Mouse (Mus musculus): Measurements from ENCODE around the gene Ccdc69.

The Ccdc69 gene

DNA sequence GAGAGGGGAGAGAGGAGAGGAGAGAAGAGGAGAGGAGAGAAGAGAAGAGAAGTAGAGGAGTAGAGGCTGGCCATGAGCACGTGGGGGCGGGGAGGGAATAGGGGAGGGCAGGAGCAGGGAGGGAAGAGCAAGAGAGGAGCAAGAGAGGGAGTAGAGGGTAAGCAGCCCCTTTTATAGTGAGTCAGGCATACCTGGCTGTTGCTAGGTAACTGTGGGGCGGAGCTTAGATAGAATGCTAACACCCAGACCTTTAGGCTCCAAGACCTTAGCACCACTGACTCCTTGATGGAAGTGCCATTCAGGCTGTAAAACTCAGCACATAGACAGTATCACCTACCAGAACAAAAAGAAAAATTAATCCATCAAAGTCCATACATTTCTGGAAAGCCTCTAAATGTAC, 41.3 kb downstream of the Ccdc69 start:
- no peak for DNase-seq (ENCODE audit: low spot score)

DNA sequence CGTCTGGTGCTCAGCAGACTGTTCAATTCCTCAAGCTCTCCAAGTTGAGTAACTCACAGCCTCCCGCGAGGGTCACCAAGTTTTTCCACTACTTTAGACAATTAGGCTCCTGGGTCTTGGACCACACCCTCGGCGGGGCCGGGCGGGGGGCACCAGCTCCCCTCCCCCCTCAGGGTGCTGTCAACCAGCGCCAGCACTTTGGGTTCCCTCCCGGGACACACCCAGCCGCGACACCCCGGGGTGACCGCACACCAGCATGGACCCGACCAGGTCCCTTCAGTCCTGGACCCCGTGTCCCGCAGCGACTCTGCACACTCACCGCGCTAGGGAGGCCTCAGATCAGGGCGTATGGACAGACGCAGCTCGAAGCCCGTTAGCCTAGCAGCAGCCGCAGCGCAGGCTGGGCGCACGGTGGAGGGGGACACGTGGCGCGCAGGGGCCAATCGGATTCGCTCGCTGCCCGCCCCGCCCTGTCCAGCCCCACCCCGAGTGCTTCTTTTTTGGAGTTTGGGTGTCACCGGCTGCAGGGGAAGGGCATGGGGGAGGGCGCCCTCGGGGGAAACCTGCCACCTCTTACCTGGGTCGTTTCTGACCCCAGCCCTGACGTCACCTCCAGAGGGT, 44.8 kb downstream of the Ccdc69 start, which contains the start of gene Anxa6:
Anxa6 (minus strand) TSS at position 406 of the 621 bp plus-strand sequence.
- peak; percentile 82 for DNase-seq (ENCODE audit: low spot score)

DNA sequence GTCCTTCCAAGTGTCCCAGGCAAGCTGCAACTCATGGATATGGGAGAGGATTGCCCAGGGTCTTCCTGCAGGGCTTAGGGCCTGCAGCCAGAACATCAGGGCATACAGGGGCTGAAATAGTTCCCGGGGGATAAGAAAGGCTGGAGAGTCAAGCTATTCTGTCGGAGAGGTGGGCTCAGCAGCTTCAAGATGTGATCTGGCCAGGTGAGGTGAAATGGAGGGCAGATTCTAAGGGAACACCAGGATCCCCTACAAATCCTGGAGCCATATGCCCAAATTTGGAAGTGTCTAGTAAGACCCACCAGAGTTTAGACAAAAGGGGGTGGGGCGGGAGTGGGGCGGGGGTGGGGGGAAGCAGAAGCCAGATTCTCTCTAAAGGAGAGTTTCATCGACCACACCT, 45.6 kb downstream of the Ccdc69 start:
- no peak for DNase-seq (ENCODE audit: low spot score)

DNA sequence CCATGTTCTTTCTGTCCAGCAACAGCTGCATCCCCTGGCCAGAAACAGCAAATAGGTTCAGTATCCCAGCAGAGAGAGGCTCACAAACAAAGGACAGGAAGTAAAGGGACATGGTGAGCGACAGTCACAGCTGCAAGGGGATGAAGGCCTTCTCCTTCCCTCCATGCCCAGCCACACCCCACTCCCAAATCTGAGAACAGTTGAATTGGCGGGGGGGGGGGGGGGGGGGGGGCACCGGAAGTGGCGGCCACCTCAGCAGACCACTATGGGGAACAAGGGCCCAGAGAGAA, 46.0 kb downstream of the Ccdc69 start:
- no peak for DNase-seq (ENCODE audit: low spot score)

DNA sequence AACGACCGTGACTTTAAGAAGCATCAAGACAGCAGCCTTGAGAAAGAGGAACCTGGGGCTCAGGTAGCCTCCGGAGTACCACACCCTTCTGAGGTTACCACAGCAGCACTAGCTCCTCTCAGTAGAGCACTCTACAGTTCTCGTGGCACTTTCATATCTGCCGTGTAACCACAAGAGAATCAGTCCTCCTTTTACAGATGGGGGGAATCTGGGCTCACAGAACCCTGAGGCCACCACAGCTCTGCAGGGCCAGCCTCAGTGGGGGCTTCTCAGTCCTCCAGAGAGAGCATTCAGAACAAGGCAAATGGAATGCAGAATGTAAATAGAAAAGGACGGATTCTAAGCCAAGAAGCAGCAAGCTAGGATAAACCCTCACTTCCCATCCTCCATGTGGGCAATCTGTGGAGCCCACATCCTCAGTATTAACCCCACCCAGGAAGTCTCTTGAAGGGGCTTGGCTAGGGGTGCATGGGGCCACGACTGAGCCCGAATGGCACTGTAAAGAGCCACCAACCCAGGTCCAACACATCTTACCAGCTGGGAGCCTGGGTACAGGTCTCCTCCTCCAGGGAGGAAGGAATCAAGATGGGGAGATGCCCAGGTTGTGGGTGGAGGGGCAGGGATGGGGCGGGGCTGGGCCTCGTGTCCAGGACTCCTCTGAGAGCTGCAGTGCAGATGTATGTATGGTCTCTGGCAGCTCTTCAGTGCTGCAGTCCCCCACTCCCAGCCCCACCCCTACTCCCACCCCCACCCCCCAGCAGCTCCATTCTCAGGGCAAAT, 46.5 kb downstream of the Ccdc69 start:
- no peak for DNase-seq (ENCODE audit: low spot score)

DNA sequence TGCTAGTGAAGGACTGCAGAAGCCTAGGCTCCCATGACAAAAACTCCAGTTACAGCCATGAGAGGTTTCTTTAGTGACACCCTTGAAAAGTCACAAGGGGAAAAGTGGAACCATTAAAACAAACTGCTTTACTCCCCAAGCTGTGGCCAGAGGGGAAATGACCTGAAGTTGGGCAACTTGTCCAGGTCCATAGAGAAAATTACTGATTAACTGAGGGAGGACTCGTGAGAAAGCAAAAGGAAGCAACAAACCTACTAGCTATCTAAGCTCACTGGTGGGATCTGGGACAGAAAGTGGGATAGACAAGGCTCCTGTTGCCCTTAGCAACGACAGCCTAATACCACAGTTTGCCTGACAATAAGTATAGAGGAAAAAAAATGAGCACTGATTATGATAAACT, 49.4 kb downstream of the Ccdc69 start:
- no peak for DNase-seq (ENCODE audit: low spot score)

DNA sequence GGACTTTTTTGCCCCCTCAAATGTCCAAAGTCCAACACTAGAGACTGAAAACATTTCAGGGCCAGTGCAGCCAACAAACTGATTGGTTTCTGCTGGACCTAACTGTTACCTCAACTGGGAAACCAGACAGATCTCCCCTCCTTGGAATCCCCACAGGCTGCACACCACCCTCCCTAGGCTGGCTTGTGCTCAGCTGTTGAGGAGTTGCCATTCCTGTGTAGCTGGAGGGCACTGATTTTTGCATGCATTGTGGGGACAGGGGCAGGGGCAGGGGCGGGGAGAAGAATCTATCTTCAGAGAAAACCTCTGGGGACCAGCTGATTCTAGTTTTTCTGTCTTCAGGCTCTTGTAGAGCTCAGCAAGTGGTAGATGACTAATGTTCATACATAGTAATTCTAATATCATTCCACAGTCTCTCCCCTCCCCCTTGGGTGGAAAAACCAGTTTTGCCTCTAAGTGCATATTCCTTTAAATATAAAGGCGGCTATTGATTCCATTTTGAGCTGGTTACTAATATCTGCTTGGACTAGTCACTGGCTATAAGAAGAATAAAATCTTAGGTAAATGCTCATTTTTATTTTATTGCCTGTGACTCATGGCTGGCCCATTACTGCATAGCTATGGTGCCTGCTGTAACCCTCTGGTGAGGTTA, 50.6 kb downstream of the Ccdc69 start:
- DNase-seq (ENCODE audit: low spot score), result no peak

DNA sequence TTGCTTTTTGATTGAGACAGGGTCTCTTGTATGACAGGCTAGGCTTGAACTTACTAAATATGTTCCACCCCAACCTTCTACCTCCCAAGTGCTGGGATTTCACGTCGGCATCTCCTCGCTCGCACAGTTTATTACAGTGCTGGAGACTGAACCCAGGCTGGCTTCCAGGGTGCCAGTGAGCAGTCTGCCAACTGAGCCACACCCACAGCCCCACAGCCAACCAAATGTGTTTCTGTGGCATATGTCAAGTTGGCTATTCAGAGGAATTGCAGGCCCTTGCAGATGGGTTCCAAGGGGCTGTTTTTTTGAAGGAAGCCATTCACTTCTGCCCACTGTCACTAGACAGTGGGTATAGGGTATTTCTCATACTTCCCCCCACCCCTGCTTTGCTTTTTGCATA, 52.0 kb downstream of the Ccdc69 start:
- DNase-seq (ENCODE audit: low spot score), result peak; percentile 84

DNA sequence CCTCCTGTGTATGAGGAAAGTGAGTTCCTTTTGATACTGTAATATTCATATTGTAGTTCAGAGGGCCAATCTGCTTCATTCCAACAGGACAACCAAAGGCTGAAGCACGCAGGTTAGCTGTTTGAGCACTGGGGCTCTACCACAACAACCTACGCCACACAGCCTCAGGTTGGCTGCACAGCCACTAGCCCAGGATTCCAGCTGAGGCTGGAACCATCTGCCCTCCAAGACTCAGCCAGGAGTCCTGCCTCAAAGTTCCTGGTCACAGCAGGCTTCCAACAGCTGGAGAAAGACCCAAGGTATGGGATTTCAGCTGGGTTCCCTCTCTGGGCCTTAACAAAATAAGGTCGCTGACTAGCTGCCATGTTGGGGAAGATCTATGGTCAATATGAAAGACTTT, 54.3 kb downstream of the Ccdc69 start:
- no peak for DNase-seq (ENCODE audit: low spot score)

DNA sequence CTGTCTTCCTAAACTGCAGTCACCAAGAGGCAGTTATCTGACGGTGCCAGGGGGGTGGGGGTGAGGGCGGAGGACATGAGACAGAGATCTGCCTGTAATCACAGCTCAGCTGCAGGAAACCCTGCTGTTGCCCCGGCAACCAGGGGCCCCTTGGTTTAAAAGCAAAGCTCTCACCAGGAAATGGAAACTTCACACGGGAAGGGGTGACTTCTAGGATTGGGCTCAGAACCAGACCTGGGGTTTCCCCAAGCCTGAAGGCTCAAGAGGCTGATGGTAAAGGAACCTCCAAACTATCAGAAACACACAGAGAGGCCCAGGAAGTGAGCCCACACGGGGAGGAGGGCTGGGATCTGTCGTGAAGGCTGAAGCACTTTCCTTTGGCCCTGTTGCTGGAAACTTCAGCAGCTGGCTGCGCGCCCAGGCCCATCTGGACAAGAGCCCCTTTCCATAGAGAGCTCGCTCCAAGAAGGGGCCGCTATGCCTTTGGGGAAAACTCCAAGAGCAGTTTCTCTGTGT, 54.8 kb downstream of the Ccdc69 start:
- peak; percentile 85 for DNase-seq (ENCODE audit: low spot score)

DNA sequence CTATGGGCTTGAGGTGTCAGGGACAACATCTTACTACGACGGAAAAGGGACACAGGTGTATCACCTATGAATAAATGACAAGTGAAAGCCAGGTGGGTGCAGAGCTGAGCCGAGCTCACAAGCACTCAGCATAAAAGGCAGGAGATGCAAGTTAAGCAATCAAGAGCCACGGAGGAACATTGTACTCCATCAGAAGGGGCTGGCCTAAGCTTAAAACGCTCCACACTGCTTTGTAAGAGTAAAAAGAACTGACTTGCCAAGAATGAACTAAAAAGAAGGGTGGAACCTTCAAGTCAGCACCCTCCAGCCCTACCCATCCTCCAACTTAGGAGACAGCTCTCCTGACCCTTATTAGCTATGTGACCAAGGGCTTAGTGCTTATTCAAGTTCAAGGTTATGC, 55.4 kb downstream of the Ccdc69 start:
- peak; percentile 36 for DNase-seq (ENCODE audit: low spot score)

DNA sequence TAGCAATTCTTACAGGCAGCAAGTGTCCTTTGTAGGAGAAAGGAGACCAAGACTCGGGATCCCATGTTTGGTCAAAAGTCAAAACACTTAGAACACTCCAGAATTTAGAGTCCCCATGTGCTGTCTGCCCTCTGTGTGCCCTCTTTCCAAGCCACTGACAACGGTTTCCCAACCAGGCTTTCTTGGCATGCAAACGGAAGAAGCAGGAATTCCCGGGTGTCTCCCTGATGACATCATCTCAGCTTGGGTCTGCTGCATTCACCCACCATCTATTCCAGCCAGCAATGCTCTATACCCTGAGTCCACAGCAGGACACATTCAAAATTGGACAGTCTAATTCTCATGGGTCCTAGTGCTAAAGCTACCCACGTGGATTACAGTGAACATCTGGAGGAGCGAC, 56.1 kb downstream of the Ccdc69 start:
- peak; percentile 35 for DNase-seq (ENCODE audit: low spot score)

DNA sequence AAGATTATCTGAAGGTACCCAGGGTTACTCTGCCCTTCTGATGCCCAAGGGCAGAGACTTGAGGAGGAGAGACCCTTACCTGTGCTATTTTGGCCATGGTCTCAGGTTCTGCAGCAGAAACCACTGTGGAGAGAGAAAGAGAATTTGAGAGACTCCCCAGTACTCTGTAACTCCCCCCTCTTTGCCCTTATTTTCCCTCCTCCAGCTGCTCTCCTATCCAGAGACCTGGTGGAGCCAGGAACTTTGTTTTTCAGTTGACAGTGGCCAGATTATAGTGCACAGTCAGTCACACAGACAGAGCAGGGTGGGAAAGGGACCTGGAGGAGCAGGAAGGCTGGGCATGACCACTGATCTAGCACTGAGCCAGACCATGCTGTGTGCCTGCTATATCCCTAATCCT, 56.5 kb downstream of the Ccdc69 start:
- DNase-seq (ENCODE audit: low spot score), result no peak

DNA sequence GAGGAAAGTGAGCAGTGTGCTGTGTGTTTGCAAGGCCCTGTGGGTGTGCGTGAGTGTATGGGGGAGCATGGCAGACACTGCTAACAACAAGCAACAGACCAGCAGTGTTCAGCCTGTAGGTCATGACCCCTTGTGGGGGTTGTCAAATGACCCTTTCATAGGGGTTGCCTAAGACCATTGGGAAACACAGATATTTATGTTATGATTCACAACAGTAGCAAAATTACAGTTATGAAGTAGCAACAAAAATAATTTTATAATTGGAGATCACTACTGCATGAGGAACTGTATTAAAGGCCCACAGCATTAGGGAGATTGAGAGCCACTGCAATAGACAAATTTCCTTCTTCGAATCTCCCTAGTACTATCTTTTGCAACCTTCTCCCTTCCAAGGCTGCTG, 58.2 kb downstream of the Ccdc69 start:
- no peak for DNase-seq (ENCODE audit: low spot score)

DNA sequence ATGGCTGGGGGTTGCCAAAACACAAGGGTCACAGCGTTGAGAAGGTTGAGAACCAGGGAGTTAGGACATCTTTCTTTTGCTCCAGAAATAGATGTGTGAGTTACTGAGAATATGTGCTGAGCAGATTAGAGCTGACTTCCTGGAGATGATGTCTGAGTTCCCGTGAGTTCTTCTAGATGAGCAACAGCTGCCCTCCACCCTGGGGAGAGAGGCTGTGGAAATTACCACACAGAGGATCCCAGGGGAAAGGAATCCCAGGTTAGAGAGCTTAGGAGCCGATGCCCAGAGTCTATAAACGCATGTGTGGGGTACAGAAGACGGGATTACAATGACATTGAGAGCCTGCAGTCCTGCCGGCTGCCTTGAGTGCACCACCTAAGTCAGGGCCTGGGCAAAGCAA, 59.9 kb downstream of the Ccdc69 start:
- no peak for DNase-seq (ENCODE audit: low spot score)

DNA sequence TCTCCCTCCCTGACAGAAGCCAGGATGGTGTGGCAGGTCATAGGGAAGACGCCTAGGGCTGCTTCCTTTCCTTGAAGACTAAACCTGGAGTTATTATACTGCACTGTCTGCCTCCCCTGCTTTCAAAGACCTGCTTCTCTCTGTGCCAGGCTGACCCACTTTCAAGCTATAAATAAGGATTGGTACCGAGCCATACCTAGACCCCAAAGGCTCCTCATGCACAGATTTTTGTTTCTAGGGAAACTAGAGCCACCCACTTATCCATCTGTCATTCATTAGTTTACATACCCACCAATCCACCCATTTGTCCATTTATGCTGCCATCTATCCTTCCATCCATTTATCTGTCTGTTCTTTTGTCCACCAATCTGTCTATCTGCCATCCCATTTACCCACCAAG, 60.7 kb downstream of the Ccdc69 start:
- DNase-seq (ENCODE audit: low spot score), result no peak

DNA sequence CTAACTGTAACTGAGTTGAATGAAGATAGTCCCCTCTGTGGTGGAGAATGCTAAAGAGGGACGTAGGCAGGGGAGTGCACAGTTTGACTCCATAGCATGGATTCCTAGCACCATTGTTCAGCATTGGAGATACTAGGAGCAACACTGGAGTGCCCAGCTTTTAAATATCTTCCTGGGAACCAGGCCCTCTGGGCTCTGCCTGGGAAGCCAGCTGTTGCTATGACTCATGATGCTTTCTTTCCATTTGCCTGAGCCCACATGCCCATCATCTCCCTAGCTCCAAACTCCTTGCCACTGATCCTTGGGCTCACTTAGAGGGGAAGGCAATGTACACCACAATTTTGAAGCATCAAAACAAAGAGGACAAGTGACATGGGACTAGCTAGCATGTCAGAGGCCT, 61.2 kb downstream of the Ccdc69 start:
- no peak for DNase-seq (ENCODE audit: low spot score)

DNA sequence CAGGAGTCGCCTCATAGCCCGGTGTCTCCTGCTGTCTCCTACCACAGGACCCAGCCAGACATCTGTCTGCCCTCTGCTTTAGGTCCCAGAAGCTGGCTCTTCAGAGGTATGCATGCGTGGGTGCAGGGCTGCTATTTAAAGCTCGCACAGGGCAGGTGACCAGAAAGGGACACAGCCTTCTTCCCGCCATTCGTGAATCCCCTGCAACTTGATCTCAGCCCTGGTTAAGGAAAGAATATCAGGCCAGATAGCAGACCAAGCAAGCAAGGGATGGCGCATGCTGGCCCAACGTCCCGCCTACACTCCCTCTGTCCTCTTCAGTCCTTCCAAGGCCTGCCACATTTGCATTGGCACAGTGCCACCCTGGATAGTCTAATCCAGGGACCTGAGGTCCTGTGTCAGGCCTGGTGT, 62.1 kb downstream of the Ccdc69 start:
- peak; percentile 68 for DNase-seq (ENCODE audit: low spot score)

DNA sequence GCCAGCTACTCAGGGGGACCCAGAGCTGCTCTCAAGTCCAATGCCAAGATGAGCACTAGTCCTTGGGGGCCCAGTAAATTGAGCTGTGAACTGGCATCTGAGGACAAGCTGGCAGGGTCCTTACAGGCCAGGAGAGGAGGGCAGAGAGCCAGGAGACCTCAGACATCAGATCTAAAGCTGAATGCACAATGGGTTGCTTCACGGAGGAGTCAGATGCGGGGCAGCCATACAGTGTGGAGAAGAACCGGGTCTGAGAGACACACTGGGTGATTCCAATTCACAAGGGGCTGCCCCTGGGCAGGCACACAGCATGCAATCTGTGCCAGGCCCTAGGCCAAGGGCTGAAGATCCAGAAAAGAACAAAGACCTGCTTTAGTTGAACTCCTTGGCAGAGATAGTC, 62.7 kb downstream of the Ccdc69 start:
- no peak for DNase-seq (ENCODE audit: low spot score)

DNA sequence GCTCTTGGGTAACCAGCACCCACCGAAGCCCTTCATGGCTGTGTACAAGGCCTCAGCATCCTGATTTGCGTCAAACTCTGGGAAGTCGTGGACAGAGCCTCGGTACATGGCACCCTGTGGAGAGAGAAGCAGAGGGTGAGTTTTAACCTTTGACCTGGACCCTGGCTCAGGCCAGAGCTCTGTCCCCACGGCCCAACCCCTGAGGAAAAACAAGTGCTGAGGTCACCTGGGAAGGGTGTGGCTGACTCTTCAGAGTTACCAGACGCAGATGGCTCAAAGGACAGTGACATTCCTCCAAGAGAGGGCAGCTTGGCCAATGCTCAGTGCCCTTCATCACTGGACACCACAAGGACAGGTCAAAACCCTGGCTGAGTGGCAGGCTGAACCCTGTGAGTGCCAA, 64.1 kb downstream of the Ccdc69 start:
- DNase-seq (ENCODE audit: low spot score), result no peak

DNA sequence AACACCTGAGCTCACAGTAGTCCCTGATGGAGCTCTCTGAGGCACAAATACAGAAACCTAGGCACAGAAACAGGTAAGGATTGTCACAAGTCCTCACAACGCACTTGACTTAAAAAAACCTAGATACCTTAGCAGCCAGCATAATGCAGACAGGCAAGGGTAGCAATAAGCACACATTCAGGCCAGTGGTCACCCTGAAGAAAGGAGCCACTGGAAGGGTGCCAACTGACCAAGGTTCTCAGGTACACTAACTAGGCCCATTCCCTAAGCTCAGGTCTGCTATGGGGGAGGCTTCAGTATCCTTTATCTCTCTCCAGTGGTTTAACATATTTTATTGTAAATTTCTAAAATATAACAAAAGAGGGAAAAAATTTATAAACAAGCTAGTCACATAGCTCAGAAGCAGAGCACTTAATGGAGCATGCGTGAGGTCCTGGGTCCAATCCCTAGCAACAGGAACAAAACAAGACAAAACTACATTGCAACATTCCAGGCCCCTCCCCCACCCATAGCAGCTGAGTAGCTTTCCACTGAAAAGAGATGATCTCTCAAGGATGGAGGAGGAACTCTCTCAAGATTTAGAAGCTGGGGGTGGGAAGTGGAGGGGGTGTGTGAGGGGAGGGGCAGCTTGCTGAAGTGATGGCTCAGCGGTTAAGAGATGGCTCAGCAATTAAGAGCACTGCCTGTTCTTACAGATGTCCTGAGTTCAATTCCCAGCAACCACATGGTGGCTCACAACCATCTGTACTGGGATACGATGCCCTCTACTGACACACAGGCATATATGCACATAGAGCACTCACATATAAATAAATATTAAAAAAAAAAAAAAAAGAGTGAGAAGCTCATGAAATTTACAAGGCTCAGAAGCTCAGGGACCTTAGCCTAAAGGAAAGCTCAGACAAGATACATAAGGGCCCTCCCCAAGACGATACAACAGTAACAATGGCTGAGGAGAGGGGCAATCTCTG, 65.1 kb downstream of the Ccdc69 start:
- DNase-seq (ENCODE audit: low spot score), result peak; percentile 32

DNA sequence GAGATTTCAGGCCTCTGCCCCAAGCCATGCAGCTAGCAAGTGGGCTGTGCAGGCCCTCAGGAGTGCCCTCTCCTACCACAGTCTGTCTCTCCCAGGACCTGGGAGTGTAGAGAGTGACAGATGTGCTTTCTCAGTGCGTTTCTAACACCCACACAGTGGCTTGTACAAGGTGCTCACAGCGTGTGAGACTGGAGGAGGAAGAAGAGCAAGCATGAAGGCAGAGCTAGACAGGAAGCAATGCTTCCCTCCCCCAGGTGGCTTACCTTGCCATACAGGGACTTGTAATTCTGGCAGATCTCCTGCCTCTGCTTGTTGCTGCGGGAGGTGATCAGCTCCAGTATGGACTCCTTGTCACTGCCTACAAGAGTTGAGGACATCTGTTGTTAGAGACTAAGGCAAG, 66.5 kb downstream of the Ccdc69 start:
- DNase-seq (ENCODE audit: low spot score), result no peak
